In the genomic region with DNA sequence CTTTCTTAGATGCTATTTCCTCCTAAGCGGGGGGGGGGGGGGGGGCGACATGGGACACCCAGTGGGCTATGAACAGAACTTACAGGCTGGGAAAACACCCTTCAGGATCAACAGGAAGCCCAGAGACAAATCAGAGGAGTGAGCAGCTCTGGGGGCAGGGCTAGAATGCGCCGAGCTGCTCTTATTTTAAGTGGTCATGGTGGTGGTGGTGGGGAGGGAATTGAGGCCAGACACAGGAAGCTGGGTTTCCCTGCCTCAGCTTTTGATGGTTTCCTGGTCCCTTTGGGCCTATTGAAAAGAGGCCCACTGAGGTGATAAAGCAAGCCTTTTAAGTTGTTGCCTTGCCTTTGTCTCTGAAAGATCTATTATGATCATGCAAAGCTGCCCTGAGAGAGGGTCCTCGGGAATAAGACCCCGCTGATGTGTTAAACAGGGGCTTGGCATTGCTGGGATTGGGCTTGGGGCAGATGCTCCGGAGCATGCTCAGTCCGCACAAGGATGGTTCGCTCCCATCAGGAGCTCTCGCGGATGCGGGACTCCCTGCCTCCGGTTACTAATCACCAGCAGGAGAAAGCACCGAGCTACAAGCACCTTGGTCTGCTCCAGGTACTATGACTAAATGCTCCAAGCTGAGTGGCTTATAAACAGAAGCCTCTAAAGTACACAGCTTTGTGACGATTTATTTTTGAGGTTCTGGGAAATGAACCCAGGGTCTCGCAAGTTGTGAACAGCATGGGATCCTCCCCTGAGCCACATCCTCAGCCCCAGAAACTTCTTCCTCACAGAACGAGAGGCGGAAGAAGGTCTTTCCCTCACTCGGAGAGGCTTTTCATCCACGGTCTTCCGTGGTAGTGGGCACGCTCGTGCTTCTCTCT, we compare ENCODE assay signal across 9 mouse cellular contexts. TPM values are rescaled to one million over a fixed set of nuclear protein-coding genes. Genes with fewer than 3 reads are reported as not detected.
DNase-seq lines count a peak whose midpoint lies in the region; ATAC-seq lines count a peak whose summit lies in the region.
"Had no signal": no experiment of that assay in that cellular context is flagged by ENCODE, and none has a peak within 500 bp of the region (broad histone marks: within the 10 kb centered on the region; RNA-seq: fewer than 3 reads in every experiment).

No protein-coding gene starts in this region.

- H3K4me1 ChIP-seq in limb, embryonic 10.5 days, result peaks cover 11% of the 10 kb centered on the region
- peaks cover 9% of the 10 kb centered on the region; the same call in 1 of the 2 replicates for H3K4me1 ChIP-seq in neural tube, embryonic 12.5 days

- WGBS in limb, embryonic 10.5 days, result 38% methylated on average over 23 of the region's 23 CpGs
- 28% methylated on average over 23 of the region's 23 CpGs for WGBS in neural tube, embryonic 12.5 days

- H3K4me3 ChIP-seq in limb, embryonic 10.5 days, result no peak overlapping the region
- H3K4me3 ChIP-seq in neural tube, embryonic 12.5 days, result no peak overlapping the region

- H3K9me3 ChIP-seq in limb, embryonic 10.5 days (replicated peaks), result no peaks in the 10 kb centered on the region
- H3K9me3 ChIP-seq in neural tube, embryonic 12.5 days, result no peaks in the 10 kb centered on the region

- H3K9ac ChIP-seq in neural tube, embryonic 12.5 days, result 0 out of 2 replicates have a peak overlapping the region, but pooled peaks have one; percentile 1

- H3K36me3 ChIP-seq in limb, embryonic 10.5 days, result no peaks in the 10 kb centered on the region
- no peaks in the 10 kb centered on the region for H3K36me3 ChIP-seq in neural tube, embryonic 12.5 days

- peak; percentile 28 for DNase-seq in lung, postnatal 10 days
- no peak for DNase-seq in lung, adult 18-20 months
- peak; percentile 49 for DNase-seq in embryo, embryonic 11 days
- no peak for DNase-seq in limb, embryonic 10.5 days (ENCODE audit: low spot score)
- no peak for DNase-seq in lung, postnatal 25 days (ENCODE audit: low spot score)
- DNase-seq in urinary bladder, postnatal 36 days (ENCODE audit: low spot score in 2 of 2), result no peak
- no peak for DNase-seq in adrenal gland, postnatal 36 days
- DNase-seq: left cerebral cortex, postnatal 4 days had no signal

- peak overlapping the region; percentile 44 for H3K4me2 ChIP-seq in neural tube, embryonic 12.5 days (replicated peaks)

- H3K27ac ChIP-seq in limb, embryonic 10.5 days, result peak overlapping the region; percentile 56
- no peak overlapping the region for H3K27ac ChIP-seq in neural tube, embryonic 12.5 days

- no peak for ATAC-seq in neural tube, embryonic 12.5 days (ENCODE audit: low FRiP score, low read depth)

- H3K27me3 ChIP-seq in limb, embryonic 10.5 days (ENCODE audit: low read depth, poor library complexity, severe bottlenecking), result no peaks in the 10 kb centered on the region
- H3K27me3 ChIP-seq in neural tube, embryonic 12.5 days (replicated peaks), result no peaks in the 10 kb centered on the region

RNA-seq across cellular contexts. Expression of a gene that starts 46.2 kb away (rescaled TPM):
- 28.6 and 32.4 TPM in 2 replicates for polyA plus RNA-seq in limb, embryonic 10.5 days (2016; fragmentation: Nextera tagmentation; extraction: Ambion mirVana)
- polyA plus RNA-seq in neural tube, embryonic 12.5 days (2016; fragmentation: Nextera tagmentation; extraction: Ambion mirVana), result 67.6 and 74.8 TPM in 2 replicates
- total RNA-seq in adrenal gland, postnatal 36 days (2021), result 10 to 100 TPM; 29.7 to 39.8 TPM

Comparison
In these comparisons a context has a peak if more than half of its experiments do, and no peak if none do; other contexts are left out.
1. DNase-seq: peak in lung, postnatal 10 days (single experiment) and embryo, embryonic 11 days (single experiment); none in lung, adult 18-20 months (0 of 2), limb, embryonic 10.5 days (single experiment), lung, postnatal 25 days (single experiment), urinary bladder, postnatal 36 days (0 of 2) and adrenal gland, postnatal 36 days (0 of 2).